Mouse (Mus musculus) left cerebral cortex, postnatal 14 days (tissue): ENCODE measurements at regions not wholly inside any gene's neighbourhood (a gene's known extent, or its start where the extent isn't known, plus 50 kb on each side); places are given as distances from the start of the nearest gene placed in this dataset.

Experiments used
- DNase-seq, 2 experiments: peaks; one replicate each; pipeline ENCODE4 v3.0.0; 2021 to 2022; ENCODE audit warnings: low spot score in 2 of 2, mixed read lengths in 1 of 2
- intact Hi-C: fragments of 180-260 bp; cut with DNase I; formaldehyde crosslinking; loops from one replicate; pipeline ENCODE4 v1.15.1; 2025

GRCm38 (mm10) chr11:44146419-44146818 is 245.4 kb upstream of the Adra1b start:
- DNase-seq: no peak
- intact Hi-C loops: no loop called here

GRCm38 (mm10) chr11:44153576-44153975 is 246.3 kb upstream of the Il12b start:
- DNase-seq: no peak
- intact Hi-C loops: no loop called here

- intact Hi-C loops: no loop called here
- DNase-seq: no peak
These were observed 244.3 kb upstream of the Il12b start for GRCm38 (mm10) chr11:44155591-44155990.

GRCm38 (mm10) chr11:44156081-44156480 is 243.8 kb upstream of the Il12b start:
- DNase-seq: no peak
- intact Hi-C loops: no loop called here

- intact Hi-C loops: no loop called here
- no peak for DNase-seq
These were observed 243.1 kb upstream of the Il12b start for GRCm38 (mm10) chr11:44156490-44157345.

- intact Hi-C loops: no loop called here
- DNase-seq: no peak
These were observed 241.6 kb upstream of the Il12b start for GRCm38 (mm10) chr11:44158236-44158635.

- intact Hi-C loops: no loop called here
- DNase-seq: no peak
These were observed 238.0 kb upstream of the Il12b start for GRCm38 (mm10) chr11:44161734-44162418.

GRCm38 (mm10) chr11:44163049-44163448 is 236.8 kb upstream of the Il12b start:
- no peak for DNase-seq
- intact Hi-C loops: no loop called here

GRCm38 (mm10) chr11:44163748-44164147 is 236.1 kb upstream of the Il12b start:
- intact Hi-C loops: no loop called here

GRCm38 (mm10) chr11:44164186-44164585 is 235.7 kb upstream of the Il12b start:
- no peak for DNase-seq
- intact Hi-C loops: no loop called here

More at GRCm38 (mm10) chr11:44163748-44164147, 236.1 kb upstream of the Il12b start:
- no peak for DNase-seq

GRCm38 (mm10) chr11:44167724-44168500 is 232.0 kb upstream of the Il12b start:
- intact Hi-C loops: no loop called here
- no peak for DNase-seq

- intact Hi-C loops: no loop called here
These were observed 227.4 kb upstream of the Il12b start for GRCm38 (mm10) chr11:44172478-44172877.

GRCm38 (mm10) chr11:44173196-44173595 is 226.7 kb upstream of the Il12b start:
- no peak for DNase-seq
- intact Hi-C loops: no loop called here

More at GRCm38 (mm10) chr11:44172478-44172877, 227.4 kb upstream of the Il12b start:
- DNase-seq: no peak

- no peak for DNase-seq
- intact Hi-C loops: no loop called here
These were observed 225.3 kb upstream of the Il12b start for GRCm38 (mm10) chr11:44174548-44174947.

- DNase-seq: no peak
- intact Hi-C loops: no loop called here
These were observed 220.2 kb upstream of the Il12b start for GRCm38 (mm10) chr11:44179711-44180110.

- intact Hi-C loops: no loop called here
- DNase-seq: no peak
These were observed 216.0 kb upstream of the Il12b start for GRCm38 (mm10) chr11:44183823-44184222.

GRCm38 (mm10) chr11:44185218-44185890 is 214.5 kb upstream of the Il12b start:
- peak; percentile 49 to 67 for DNase-seq
- intact Hi-C loops: no loop called here

- no peak for DNase-seq
- intact Hi-C loops: no loop called here
These were observed 211.7 kb upstream of the Il12b start for GRCm38 (mm10) chr11:44188202-44188601.

- intact Hi-C loops: no loop called here
- no peak for DNase-seq
These were observed 206.1 kb upstream of the Il12b start for GRCm38 (mm10) chr11:44193806-44194205.
